In genomic region chr15:3356073-3356766, GRCm38 (mm10) we compare ENCODE assay signal across 8 mouse cellular contexts. TPM values are rescaled to one million over a fixed set of nuclear protein-coding genes. Genes with fewer than 3 reads are reported as not detected.
A peak's percentile ranks its signal among the peaks of the same experiment; 100 is the strongest.
DNase-seq lines count a peak whose midpoint lies in the region; ATAC-seq and TF ChIP-seq lines count a peak whose summit lies in the region.

No protein-coding gene starts in this region.

- no peaks in the 10 kb centered on the region for H3K36me3 ChIP-seq in hindbrain, postnatal 0 days (ENCODE audit: insufficient read depth, low read length)
- no peaks in the 10 kb centered on the region for H3K36me3 ChIP-seq in neural tube, embryonic 14.5 days (ENCODE audit: control insufficient read depth, insufficient read depth, low read length)

- no peak for TF ChIP-seq POLR2A in brain, embryonic 14.5 days (IDR thresholded peaks at IDR 0.05; ENCODE audit: borderline replicate concordance, extremely low read depth, insufficient read depth, insufficient read length, poor library complexity, severe bottlenecking)

- H3K4me3 ChIP-seq in hindbrain, postnatal 0 days (ENCODE audit: low read length) = 0 out of 2 replicates have a peak overlapping the region, but pooled peaks have one; percentile 11
- H3K4me3 ChIP-seq in neural tube, embryonic 14.5 days (ENCODE audit: low read depth, low read length) = no peak overlapping the region

- no peaks in the 10 kb centered on the region for H3K27me3 ChIP-seq in hindbrain, postnatal 0 days (ENCODE audit: insufficient read depth, low read length)
- H3K27me3 ChIP-seq in neural tube, embryonic 14.5 days (ENCODE audit: control insufficient read depth, insufficient read depth, low read length) = no peaks in the 10 kb centered on the region

- no peaks in the 10 kb centered on the region for H3K9me3 ChIP-seq in hindbrain, postnatal 0 days (ENCODE audit: low read length)
- no peaks in the 10 kb centered on the region for H3K9me3 ChIP-seq in neural tube, embryonic 14.5 days (ENCODE audit: control insufficient read depth, low read length)

- TF ChIP-seq CTCF in brain, embryonic 14.5 days (IDR thresholded peaks at IDR 0.05; ENCODE audit: borderline replicate concordance, extremely low read depth, insufficient read depth, insufficient read length) = no peak
- TF ChIP-seq CTCF in hindbrain, postnatal 0 days (IDR thresholded peaks at IDR 0.05; ENCODE audit: low read depth) = peak; percentile 71

- WGBS in hindbrain, postnatal 0 days = 57% methylated on average over 4 of the region's 4 CpGs
- WGBS in neural tube, embryonic 14.5 days = 57% methylated on average over 4 of the region's 4 CpGs

- peak; percentile 64 for ATAC-seq in frontal cortex, adult (ENCODE audit: low TSS enrichment)
- ATAC-seq in hindbrain, postnatal 0 days = peak; percentile 71
- ATAC-seq in neural tube, embryonic 14.5 days (ENCODE audit: low read depth) = peak; percentile 88
- no peak for ATAC-seq in erythroid progenitor cell, adult 5-6 weeks (replicated peaks; ENCODE audit: low FRiP score, poor library complexity, severe bottlenecking)

- H3K4me1 ChIP-seq in hindbrain, postnatal 0 days (ENCODE audit: insufficient read depth, low read length) = no peaks in the 10 kb centered on the region
- H3K4me1 ChIP-seq in neural tube, embryonic 14.5 days (ENCODE audit: control insufficient read depth, insufficient read depth, low read length) = no peaks in the 10 kb centered on the region

- no peak for DNase-seq in frontal cortex, postnatal 25 days (ENCODE audit: low spot score in 2 of 2)
- peak; percentile 60 for DNase-seq in 416B (ENCODE audit: low read depth)
- peak; percentile 65 for DNase-seq in brain, embryonic 14.5 days (ENCODE audit: low read depth)
- DNase-seq in hindbrain, postnatal 0 days (ENCODE audit: low spot score) = peak; percentile 74
- DNase-seq in thymus, postnatal 14 days = no peak

- H3K27ac ChIP-seq in hindbrain, postnatal 0 days = no peak overlapping the region
- no peak overlapping the region for H3K27ac ChIP-seq in neural tube, embryonic 14.5 days (ENCODE audit: low read depth, low read length)

- H3K4me2 ChIP-seq in hindbrain, postnatal 0 days (ENCODE audit: low read depth, low read length) = peak overlapping the region; percentile 48
- peak overlapping the region; percentile 31; the same call in 1 of the 2 replicates for H3K4me2 ChIP-seq in neural tube, embryonic 14.5 days (ENCODE audit: low read depth, low read length)

- no peak overlapping the region for H3K9ac ChIP-seq in hindbrain, postnatal 0 days (replicated peaks; ENCODE audit: low read length)
- H3K9ac ChIP-seq in neural tube, embryonic 14.5 days (replicated peaks; ENCODE audit: low read depth, low read length) = no peak overlapping the region

RNA-seq across cellular contexts. Expression of gene Ccdc152, which starts 52.9 kb away (rescaled TPM):
- 0.38 and 1.2 TPM in 2 replicates for polyA plus RNA-seq in brain, embryonic 14.5 days (2012; rRNA removed)
- not detected in 2 replicates for total RNA-seq in hindbrain, postnatal 0 days (2014; rRNA removed)
- 0.55 and 0.64 TPM in 2 replicates for polyA plus RNA-seq in hindbrain, postnatal 0 days (2015; fragmentation: Nextera tagmentation; extraction: Ambion mirVana)
- polyA plus RNA-seq in neural tube, embryonic 14.5 days (2014; fragmentation: Nextera tagmentation; extraction: Ambion mirVana) = 0.22 TPM in 1 of 2 replicates, not detected in the other
- not detected in 2 replicates for total RNA-seq in erythroid progenitor cell, adult 5-6 weeks (2015; ENCODE audit: low replicate concordance)
- total RNA-seq in erythroid progenitor cell, adult 5-6 weeks (2017; ENCODE audit: low replicate concordance) = 3.3 TPM in 1 of 2 replicates, not detected in the other

Comparison
In these comparisons a context has a peak if more than half of its experiments do, and no peak if none do; other contexts are left out.
1. DNase-seq: peak in 416B (single experiment), brain, embryonic 14.5 days (single experiment) and hindbrain, postnatal 0 days (single experiment); none in frontal cortex, postnatal 25 days (0 of 2) and thymus, postnatal 14 days (single experiment).